Mouse (Mus musculus) fat pad, adult 2 months (tissue): ENCODE measurements around the gene Fkbp10.

Experiments
- DNase-seq: peaks from one replicate; pipeline ENCODE4 v3.0.0-alpha.2; 2011; ENCODE audit warnings: low read depth, low spot score; ENCODE audit errors: extremely low read depth

The Fkbp10 gene

GRCm38 (mm10) chr11:100465229-100465792 is 49.8 kb downstream of the Fkbp10 start:
- no peak for DNase-seq

- no peak for DNase-seq
Measured at GRCm38 (mm10) chr11:100465833-100466232, 50.3 kb downstream of the Fkbp10 start.

GRCm38 (mm10) chr11:100471352-100472196 is 56.1 kb downstream of the Fkbp10 start:
- DNase-seq, result no peak

DNA sequence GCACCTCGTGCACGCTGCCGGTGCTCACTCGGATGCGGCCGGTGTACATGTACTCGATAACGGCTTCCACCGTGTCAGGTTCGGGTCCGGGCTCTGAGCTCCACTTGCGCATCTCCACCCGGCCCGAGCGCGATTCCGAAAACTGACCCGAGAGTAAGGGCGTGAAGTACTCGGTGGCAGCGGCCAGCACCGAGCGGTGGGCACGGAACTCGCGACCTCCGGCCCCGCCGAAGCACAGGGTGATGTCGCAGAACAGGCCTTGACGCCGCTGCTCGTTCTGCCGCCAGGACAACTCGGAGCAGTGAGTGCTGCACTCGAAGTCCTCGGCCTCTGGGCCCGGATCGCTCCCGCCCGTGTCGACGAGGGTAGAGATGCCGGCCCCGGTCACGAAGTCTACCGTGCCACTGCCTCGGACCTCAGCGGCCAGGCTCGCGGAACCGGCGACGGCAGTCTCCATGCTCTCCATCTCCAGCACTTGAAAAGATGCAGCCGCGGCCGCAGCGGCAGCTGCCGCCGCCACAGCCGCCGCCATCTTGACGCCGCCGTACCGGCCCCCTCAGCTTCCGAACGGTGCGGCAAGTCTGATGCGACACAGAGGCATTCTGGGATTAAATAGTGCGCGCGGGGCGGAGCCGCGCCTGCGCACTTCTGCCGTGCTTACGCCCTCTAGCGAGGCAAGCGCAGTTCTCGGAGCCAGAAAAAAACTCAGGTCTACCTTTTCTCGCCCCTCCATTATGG is 56.9 kb downstream of the Fkbp10 start, which contains the start of gene Klhl11:
Gene Klhl11, minus strand, starts transcription at position 545 of the 738 bp plus-strand sequence.
- no peak for DNase-seq

DNA sequence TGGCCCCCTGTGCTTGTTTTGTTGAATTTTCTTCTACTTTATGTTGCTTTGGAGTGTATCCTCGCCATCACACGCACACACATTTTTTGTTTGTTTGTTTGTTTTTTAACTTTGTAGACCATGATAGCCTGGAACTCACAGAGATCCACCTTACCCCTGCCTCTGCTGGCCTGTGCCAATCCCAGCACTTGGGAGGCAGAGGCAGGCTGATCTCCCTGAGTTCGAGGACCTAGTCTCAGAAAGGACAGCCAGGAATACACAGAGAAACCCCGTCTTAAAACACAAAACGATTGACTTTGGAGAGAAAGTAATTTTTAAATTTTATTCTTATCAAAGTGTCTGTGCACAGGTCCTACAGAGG is 57.4 kb downstream of the Fkbp10 start:
- DNase-seq, result no peak
